Mouse (Mus musculus): ENCODE data around the gene Fam227b. TPM values are rescaled to one million over a fixed set of nuclear protein-coding genes. Genes with fewer than 3 reads are reported as not detected.

The Fam227b gene
- polyA plus RNA-seq (2011; ENCODE audit: insufficient read length, low read depth, missing spikeins), result not detected in 2 replicates

- Histone ChIP-seq H3K4me1 (ENCODE audit: control insufficient read depth, insufficient read depth, low read length) (peaks cover 2% of the 10 kb centered on the region; the same call in 1 of the 2 replicates), H3K27ac (ENCODE audit: insufficient read depth, low read length) (peak within 1 kb of the TSS; percentile 81), H3K4me3 (ENCODE audit: insufficient read depth, low read length) (peak within 1 kb of the TSS; percentile 55)
- no peak for TF ChIP-seq CTCF (IDR thresholded peaks at IDR 0.05; ENCODE audit: borderline replicate concordance, insufficient read depth, low read length)
- TF ChIP-seq POLR2A (IDR thresholded peaks at IDR 0.05; ENCODE audit: low read depth, low read length), result peak; percentile 69
Observed at GRCm38 (mm10) chr2:126151855-126152571, at the start of gene Fam227b, which contains the start of gene Dtwd1. Gene Fam227b (minus strand): TSS chr2:126152004. Gene Dtwd1 (plus strand): TSS chr2:126152141.

- no peak for TF ChIP-seq POLR2A (IDR thresholded peaks at IDR 0.05; ENCODE audit: low read depth, low read length)
- TF ChIP-seq CTCF (IDR thresholded peaks at IDR 0.05; ENCODE audit: borderline replicate concordance, insufficient read depth, low read length), result no peak
- Histone ChIP-seq H3K4me1 (ENCODE audit: control insufficient read depth, insufficient read depth, low read length) (no peaks in the 10 kb centered on the region), H3K27ac (ENCODE audit: insufficient read depth, low read length) (no peak overlapping the region), H3K4me3 (ENCODE audit: insufficient read depth, low read length) (no peak overlapping the region)
Observed at GRCm38 (mm10) chr2:126198971-126199370, 47.2 kb upstream of the Fam227b start.

DNA sequence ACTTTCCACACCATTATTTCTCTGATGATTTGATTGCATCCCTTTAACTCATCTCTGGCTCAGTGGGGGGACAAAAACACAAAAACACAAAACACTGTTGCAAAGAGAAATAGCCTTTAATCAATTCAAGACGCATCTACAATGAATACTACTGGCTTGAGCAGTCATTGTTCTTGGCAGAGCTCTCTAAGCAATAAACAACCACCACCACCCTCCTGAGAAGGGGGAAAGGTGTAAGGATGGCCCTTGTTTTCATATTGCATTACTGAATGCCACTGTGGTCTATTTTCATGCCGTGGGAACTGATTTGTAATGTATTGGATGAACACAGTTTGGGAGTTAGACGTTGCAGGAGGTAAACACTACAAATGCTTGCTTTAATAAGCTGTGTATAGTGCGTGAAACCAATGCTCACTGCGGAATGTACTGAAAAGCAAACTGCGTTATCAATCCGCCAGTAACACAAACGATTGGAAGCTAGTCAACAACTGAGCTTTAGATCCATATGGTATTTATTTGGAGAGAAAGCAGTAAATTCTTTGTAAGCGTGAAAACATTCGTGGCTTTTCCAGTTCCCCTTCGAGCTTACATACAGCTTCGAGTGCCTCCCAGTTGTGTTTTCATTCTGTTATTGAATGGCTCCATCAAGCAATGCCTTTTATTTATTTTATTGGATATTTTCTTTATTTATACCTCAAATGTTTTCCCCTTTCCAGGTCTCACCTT lies 44.0 kb upstream of the Fam227b start:
- no peaks in the 10 kb centered on the region for H3K4me1 ChIP-seq (ENCODE audit: control insufficient read depth, insufficient read depth, low read length)

GRCm38 (mm10) chr2:126192129-126192528 lies 40.3 kb upstream of the Fam227b start:
- no peak overlapping the region for H3K27ac ChIP-seq (ENCODE audit: insufficient read depth, low read length)
- no peaks in the 10 kb centered on the region for H3K4me1 ChIP-seq (ENCODE audit: control insufficient read depth, insufficient read depth, low read length)
- no peak overlapping the region for H3K4me3 ChIP-seq (ENCODE audit: insufficient read depth, low read length)
- no peak for TF ChIP-seq POLR2A (IDR thresholded peaks at IDR 0.05; ENCODE audit: low read depth, low read length)
- TF ChIP-seq CTCF (IDR thresholded peaks at IDR 0.05; ENCODE audit: borderline replicate concordance, insufficient read depth, low read length), result no peak

More for the DNA sequence above, 44.0 kb upstream of the Fam227b start:
- Histone ChIP-seq H3K27ac (ENCODE audit: insufficient read depth, low read length) (peak overlapping the region; percentile 47), H3K4me3 (ENCODE audit: insufficient read depth, low read length) (no peak overlapping the region)
- TF ChIP-seq POLR2A (IDR thresholded peaks at IDR 0.05; ENCODE audit: low read depth, low read length) (no peak), CTCF (IDR thresholded peaks at IDR 0.05; ENCODE audit: borderline replicate concordance, insufficient read depth, low read length) (no peak)

GRCm38 (mm10) chr2:126191306-126191705 lies 39.5 kb upstream of the Fam227b start:
- TF ChIP-seq POLR2A (IDR thresholded peaks at IDR 0.05; ENCODE audit: low read depth, low read length), result no peak
- no peak for TF ChIP-seq CTCF (IDR thresholded peaks at IDR 0.05; ENCODE audit: borderline replicate concordance, insufficient read depth, low read length)
- Histone ChIP-seq H3K27ac (ENCODE audit: insufficient read depth, low read length) (no peak overlapping the region), H3K4me1 (ENCODE audit: control insufficient read depth, insufficient read depth, low read length) (no peaks in the 10 kb centered on the region), H3K4me3 (ENCODE audit: insufficient read depth, low read length) (no peak overlapping the region)

GRCm38 (mm10) chr2:126171427-126171826 lies 19.6 kb upstream of the Fam227b start:
- Histone ChIP-seq H3K4me3 (ENCODE audit: insufficient read depth, low read length) (no peak overlapping the region), H3K4me1 (ENCODE audit: control insufficient read depth, insufficient read depth, low read length) (no peaks in the 10 kb centered on the region), H3K27ac (ENCODE audit: insufficient read depth, low read length) (no peak overlapping the region)
- TF ChIP-seq POLR2A (IDR thresholded peaks at IDR 0.05; ENCODE audit: low read depth, low read length) (no peak), CTCF (IDR thresholded peaks at IDR 0.05; ENCODE audit: borderline replicate concordance, insufficient read depth, low read length) (no peak)

- Histone ChIP-seq H3K27ac (ENCODE audit: insufficient read depth, low read length) (no peak overlapping the region), H3K4me3 (ENCODE audit: insufficient read depth, low read length) (no peak overlapping the region)
- TF ChIP-seq CTCF (IDR thresholded peaks at IDR 0.05; ENCODE audit: borderline replicate concordance, insufficient read depth, low read length), result no peak
- TF ChIP-seq POLR2A (IDR thresholded peaks at IDR 0.05; ENCODE audit: low read depth, low read length), result no peak
Observed at GRCm38 (mm10) chr2:126166848-126167617, 15.2 kb upstream of the Fam227b start.

DNA sequence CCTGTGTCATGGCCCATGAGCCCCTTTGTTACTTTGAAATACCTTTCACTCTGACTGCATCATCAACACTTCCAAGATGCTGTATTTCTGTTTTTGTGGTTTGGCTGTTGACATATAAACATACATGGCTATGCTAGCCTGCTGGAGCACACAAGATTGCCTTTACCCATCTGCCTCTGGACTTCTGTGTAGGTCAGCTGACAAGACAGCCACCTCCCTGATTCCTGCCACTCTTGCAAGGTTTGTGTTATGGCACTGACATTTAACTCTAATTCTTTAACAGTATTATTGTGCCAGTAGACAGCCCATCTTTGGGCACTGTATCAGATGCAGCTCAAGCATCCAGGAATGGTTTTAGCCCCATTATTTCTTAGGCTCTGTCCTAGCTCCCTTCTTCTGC lies 14.5 kb upstream of the Fam227b start:
- H3K4me3 ChIP-seq (ENCODE audit: insufficient read depth, low read length), result no peak overlapping the region
- TF ChIP-seq CTCF (IDR thresholded peaks at IDR 0.05; ENCODE audit: borderline replicate concordance, insufficient read depth, low read length), result no peak
- no peak for TF ChIP-seq POLR2A (IDR thresholded peaks at IDR 0.05; ENCODE audit: low read depth, low read length)
- H3K4me1 ChIP-seq (ENCODE audit: control insufficient read depth, insufficient read depth, low read length), result no peaks in the 10 kb centered on the region
- H3K27ac ChIP-seq (ENCODE audit: insufficient read depth, low read length), result no peak overlapping the region

More at GRCm38 (mm10) chr2:126166848-126167617, 15.2 kb upstream of the Fam227b start:
- H3K4me1 ChIP-seq (ENCODE audit: control insufficient read depth, insufficient read depth, low read length), result no peaks in the 10 kb centered on the region

DNA sequence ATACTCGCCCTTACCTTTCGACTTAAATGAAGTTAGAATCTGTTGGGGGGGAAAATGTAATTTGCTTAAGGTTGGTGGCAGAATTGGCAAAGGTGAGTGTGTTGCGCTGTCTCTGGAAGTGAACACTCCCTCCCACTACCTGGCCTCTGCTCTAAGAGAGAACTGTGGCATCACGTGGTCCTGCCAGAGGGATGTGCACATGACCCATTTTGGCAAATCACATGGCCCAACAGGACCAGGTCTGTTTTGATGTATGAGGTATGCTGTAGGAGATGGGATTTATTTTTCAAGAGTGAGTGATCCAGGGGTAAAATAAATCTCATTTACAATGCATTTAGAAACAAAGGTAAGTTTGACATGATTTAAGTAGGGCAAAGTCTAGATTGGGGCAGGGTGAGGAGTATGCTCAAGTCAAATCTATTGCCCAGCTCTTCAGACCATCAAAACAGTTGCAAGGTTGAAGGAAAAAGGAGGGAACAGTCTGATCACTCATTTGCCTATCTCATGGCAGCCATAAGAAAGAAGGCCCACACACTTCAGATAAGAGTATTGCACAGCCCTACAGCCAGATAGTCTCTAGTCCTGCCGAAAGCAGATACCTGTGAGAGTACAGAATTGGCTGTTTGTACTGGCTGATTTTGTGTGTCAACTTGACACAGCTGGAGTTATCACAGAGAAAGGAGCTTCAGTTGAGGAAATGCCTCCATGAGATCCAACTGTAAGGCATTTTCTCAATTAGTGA lies 13.6 kb upstream of the Fam227b start:
- TF ChIP-seq POLR2A (IDR thresholded peaks at IDR 0.05; ENCODE audit: low read depth, low read length) (no peak), CTCF (IDR thresholded peaks at IDR 0.05; ENCODE audit: borderline replicate concordance, insufficient read depth, low read length) (no peak)
- no peaks in the 10 kb centered on the region for H3K4me1 ChIP-seq (ENCODE audit: control insufficient read depth, insufficient read depth, low read length)
- no peak overlapping the region for H3K27ac ChIP-seq (ENCODE audit: insufficient read depth, low read length)
- no peak overlapping the region for H3K4me3 ChIP-seq (ENCODE audit: insufficient read depth, low read length)

Data from embryonic fibroblast, embryonic 13.5 days (primary cell).